13 mouse cellular contexts compared by ENCODE assay signal in genomic region chr2:116998822-116999221, GRCm38 (mm10).
A peak's percentile ranks its signal among the peaks of the same experiment; 100 is the strongest.
DNase-seq lines count a peak whose midpoint lies in the region; ATAC-seq and TF ChIP-seq lines count a peak whose summit lies in the region.
"Had no signal": no experiment of that assay in that cellular context is flagged by ENCODE, and none has a peak within 500 bp of the region (broad histone marks: within the 10 kb centered on the region; RNA-seq: fewer than 3 reads in every experiment).

No protein-coding gene starts in this region.

- 23% methylated on average over 1 of the region's 1 CpGs for WGBS in liver, postnatal 0 days (ENCODE audit: insufficient replicate concordance)

- peaks cover 6% of the 10 kb centered on the region; the same call in 1 of the 2 replicates for H3K4me1 ChIP-seq in liver, postnatal 0 days (ENCODE audit: insufficient read depth)
- H3K4me1 ChIP-seq: limb, embryonic 15.5 days had no signal

- no peak overlapping the region for H3K9ac ChIP-seq in liver, postnatal 0 days (replicated peaks)
- H3K9ac ChIP-seq: limb, embryonic 15.5 days had no signal

- H3K27ac ChIP-seq in liver, postnatal 0 days (ENCODE audit: low read depth) = no peak overlapping the region
- H3K27ac ChIP-seq in layer of hippocampus, adult 2 months = no peak overlapping the region
- H3K27ac ChIP-seq: hindbrain, postnatal 0 days; limb, embryonic 15.5 days had no signal

- no peak overlapping the region for H3K4me2 ChIP-seq in liver, postnatal 0 days (ENCODE audit: low read depth, low read length)
- H3K4me2 ChIP-seq: limb, embryonic 15.5 days had no signal

- no peaks in the 10 kb centered on the region for H3K27me3 ChIP-seq in liver, postnatal 0 days (ENCODE audit: insufficient read depth, low read length)
- H3K27me3 ChIP-seq: limb, embryonic 15.5 days had no signal

- peak; percentile 95 for ATAC-seq in common myeloid progenitor, adult 5-6 weeks (replicated peaks; ENCODE audit: low read depth, poor library complexity, severe bottlenecking)
- ATAC-seq in liver, postnatal 0 days = peak; percentile 86
- ATAC-seq: hindbrain, postnatal 0 days had no signal

- no peaks in the 10 kb centered on the region for H3K9me3 ChIP-seq in liver, postnatal 0 days (ENCODE audit: low read length)
- H3K9me3 ChIP-seq: limb, embryonic 15.5 days had no signal

- DNase-seq in 3T3-L1 (ENCODE audit: low read depth, low spot score) = peak; percentile 62
- peak; percentile 99 for DNase-seq in 416B (ENCODE audit: low read depth)
- no peak for DNase-seq in liver, postnatal 0 days
- no peak for DNase-seq in kidney, adult 11 months
- DNase-seq in layer of hippocampus, postnatal 25 days (ENCODE audit: extremely low spot score in 1 of 2, low spot score in 1 of 2) = no peak
- no peak for DNase-seq in layer of hippocampus, adult 2 months (ENCODE audit: low spot score in 2 of 2)
- DNase-seq: cerebellum, adult 9-10 months; gastrocnemius, postnatal 25 days; heart, postnatal 10 days; lung, postnatal 4 days had no signal

- no peak for TF ChIP-seq CTCF in liver, postnatal 0 days (IDR thresholded peaks at IDR 0.05; ENCODE audit: low read depth)
- no peak for TF ChIP-seq CTCF in layer of hippocampus, adult 2 months (conservative IDR thresholded peaks at IDR 0.05)

- no peaks in the 10 kb centered on the region for H3K36me3 ChIP-seq in liver, postnatal 0 days (replicated peaks; ENCODE audit: insufficient read depth, low read length)
- H3K36me3 ChIP-seq: limb, embryonic 15.5 days had no signal

- TF ChIP-seq EP300 in liver, postnatal 0 days (IDR thresholded peaks at IDR 0.05; ENCODE audit: low read depth) = peak; percentile 25; the same call in 1 of the 2 replicates

- H3K4me3 ChIP-seq in liver, postnatal 0 days (ENCODE audit: low read depth, low read length) = no peak overlapping the region
- no peak overlapping the region for H3K4me3 ChIP-seq in layer of hippocampus, adult 2 months
- H3K4me3 ChIP-seq: limb, embryonic 15.5 days had no signal

Comparison
In these comparisons a context has a peak if more than half of its experiments do, and no peak if none do; other contexts are left out.
1. DNase-seq: peak in 3T3-L1 (single experiment) and 416B (single experiment); none in liver, postnatal 0 days (single experiment), kidney, adult 11 months (single experiment), layer of hippocampus, postnatal 25 days (0 of 2) and layer of hippocampus, adult 2 months (0 of 2).